Mouse (Mus musculus): ENCODE measurements around the gene Gm8439.

- TF ChIP-seq CTCF (conservative IDR thresholded peaks at IDR 0.05; ENCODE audit: low read length), result no peak
- no peak for TF ChIP-seq NANOG (IDR thresholded peaks at IDR 0.05; ENCODE audit: borderline replicate concordance, low read length)
These were observed 525 bp downstream of the Gm8439 start for GRCm38 (mm10) chr4:120589070-120589469.

Measured in E14TG2a.4 (cell line).